Mouse (Mus musculus) midbrain, embryonic 12.5 days (tissue): ENCODE results near the gene Stx6. TPM values are rescaled to one million over a fixed set of nuclear protein-coding genes. Genes with fewer than 3 reads are reported as not detected.

ENCODE experiments used
- ATAC-seq: fragments of 200-750 bp; cut with Nextera tagmentation; 2 replicates; pipeline ENCODE4 v1.8.0; 2017; ENCODE audit warnings: low read depth, moderate TSS enrichment, moderate library complexity; ENCODE audit not compliant: low FRiP score
- H3K27ac ChIP-seq: fragments of 300-500 bp; sonication (generic); replicated peaks from 2 replicates; pipeline ENCODE4 v1.5.1; 2016; ENCODE audit warnings: mild to moderate bottlenecking
- H3K27me3 ChIP-seq: fragments of 300-500 bp; sonication (generic); 2 replicates; pipeline ENCODE4 v1.6.1; 2016; ENCODE audit warnings: mild to moderate bottlenecking
- H3K36me3 ChIP-seq: fragments of 300-500 bp; sonication (generic); 2 replicates; pipeline ENCODE4 v1.6.1; 2016
- H3K4me1 ChIP-seq: fragments of 300-500 bp; sonication (generic); 2 replicates; pipeline ENCODE4 v1.6.1; 2016
- H3K4me2 ChIP-seq: fragments of 300-500 bp; sonication (generic); replicated peaks from 2 replicates; pipeline ENCODE4 v1.6.1; 2016; ENCODE audit warnings: mild to moderate bottlenecking, moderate library complexity
- H3K4me3 ChIP-seq: fragments of 300-500 bp; sonication (generic); 2 replicates; pipeline ENCODE4 v1.5.1; 2016; ENCODE audit warnings: mild to moderate bottlenecking
- H3K9ac ChIP-seq: fragments of 300-500 bp; sonication (generic); replicated peaks from 2 replicates; pipeline ENCODE4 v1.6.1; 2016; ENCODE audit warnings: mild to moderate bottlenecking, moderate library complexity
- H3K9me3 ChIP-seq: fragments of 300-500 bp; sonication (generic); 2 replicates; pipeline ENCODE4 v1.6.1; 2016; ENCODE audit warnings: mild to moderate bottlenecking
- WGBS: fragments of 180-500 bp; shearing (Covaris S2); methylation state at CpG from one replicate; pipeline ENCODE4 v1.1.7; 2016; 5-methylcytosine and 5-hydroxymethylcytosine counted together
- polyA plus RNA-seq: library from polyadenylated mRNA; unstranded; fragments of >200 nt; fragmentation: Nextera tagmentation; extraction: Ambion mirVana; gene quantifications from 2 replicates; pipeline ENCODE4 v1.2.1, GENCODE M21; 2016

The Stx6 gene
- 122 and 127 TPM in 2 replicates for polyA plus RNA-seq

- Histone ChIP-seq H3K4me1 (peaks cover 10% of the 10 kb centered on the region), H3K9ac (peak within 1 kb of the TSS; percentile 94), H3K27ac (peak within 1 kb of the TSS; percentile 88), H3K36me3 (no peaks in the 10 kb centered on the region), H3K4me3 (peak within 1 kb of the TSS; percentile 95), H3K4me2 (peak within 1 kb of the TSS; percentile 70), H3K9me3 (no peaks in the 10 kb centered on the region), H3K27me3 (no peaks in the 10 kb centered on the region)
- ATAC-seq: peak; percentile 99
- WGBS: 4% methylated on average over 46 of the region's 48 CpGs
Measured at GRCm38 (mm10) chr1:155158141-155158969, at the start of gene Stx6. TSS of gene Stx6 (plus strand) at chr1:155158715.

DNA sequence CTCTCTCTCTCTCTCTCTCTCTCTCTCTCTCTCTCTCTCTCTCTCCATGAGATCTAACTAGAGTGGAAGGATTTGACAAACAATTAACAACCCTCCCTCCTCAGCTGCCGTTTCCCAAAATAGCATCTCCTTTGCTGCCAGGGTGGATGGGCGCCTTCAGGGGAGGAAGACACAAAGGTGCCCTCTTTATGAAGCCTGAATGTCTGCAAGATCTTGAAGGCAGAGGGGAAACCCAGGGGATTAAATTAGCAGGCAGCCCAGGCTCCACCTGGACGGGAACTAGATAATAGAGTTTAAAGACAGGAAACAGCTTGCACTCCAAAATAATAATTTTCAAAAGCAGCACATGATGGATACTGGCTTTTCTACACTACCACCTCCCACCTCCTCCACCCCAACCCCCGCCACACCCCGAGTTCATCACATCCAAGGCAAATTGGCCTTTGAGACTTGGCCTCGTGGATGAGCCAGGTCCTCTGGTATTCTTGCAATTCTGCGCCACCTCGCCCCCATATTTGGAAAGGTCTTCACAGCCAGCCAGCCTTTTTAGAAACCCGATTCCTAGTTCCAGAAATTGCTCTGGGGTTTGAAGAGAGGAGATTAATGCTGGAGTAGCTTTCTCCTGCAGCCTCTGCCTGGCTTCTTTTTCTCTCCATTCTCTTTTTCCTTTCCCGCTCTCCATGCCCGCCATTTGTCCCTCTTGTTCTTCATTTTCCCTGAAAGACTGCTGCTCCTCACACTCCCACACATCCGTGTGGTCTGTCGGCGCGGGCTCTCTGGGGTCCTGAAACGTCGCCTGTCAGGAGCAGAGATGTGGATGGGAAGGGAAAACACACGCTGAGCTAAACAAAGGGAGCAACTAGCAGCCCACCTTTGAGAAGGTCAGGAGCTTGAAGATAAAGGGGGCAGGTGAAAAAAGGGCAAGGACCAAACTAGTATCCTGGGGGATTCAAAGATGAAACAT lies 48.8 kb upstream of the Stx6 start:
- Histone ChIP-seq H3K36me3 (no peaks in the 10 kb centered on the region), H3K9me3 (no peaks in the 10 kb centered on the region), H3K27ac (peak overlapping the region; percentile 43), H3K4me2 (0 out of 2 replicates have a peak overlapping the region, but pooled peaks have one; percentile 19), H3K27me3 (peaks cover 20% of the 10 kb centered on the region), H3K9ac (no peak overlapping the region; the same call in 1 of the 2 replicates), H3K4me3 (no peak overlapping the region), H3K4me1 (peaks cover 42% of the 10 kb centered on the region)
- WGBS: 17% methylated on average over 18 of the region's 18 CpGs
- no peak for ATAC-seq

DNA sequence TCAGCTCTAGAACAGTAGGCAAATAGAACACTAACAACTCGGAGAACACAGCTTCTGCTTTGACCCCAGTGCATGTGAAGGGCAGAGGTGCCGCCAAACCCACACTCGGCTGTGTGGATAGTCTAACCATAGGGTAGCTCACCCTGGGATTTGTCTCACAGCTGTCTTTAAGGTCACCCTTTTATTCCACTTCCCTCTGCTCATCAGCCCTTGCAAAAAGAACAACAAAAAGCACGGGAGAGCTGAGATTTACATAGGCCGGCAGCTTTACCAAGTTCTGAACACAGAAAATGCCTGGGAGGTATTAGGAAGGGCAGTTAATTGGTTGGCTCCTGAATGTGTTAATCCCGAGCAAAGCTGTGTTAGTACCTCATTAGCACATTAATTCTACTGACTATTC lies 47.0 kb upstream of the Stx6 start:
- Histone ChIP-seq H3K27me3 (peaks cover 32% of the 10 kb centered on the region), H3K9ac (no peak overlapping the region), H3K4me2 (no peak overlapping the region), H3K27ac (peak overlapping the region; percentile 64), H3K4me1 (peaks cover 42% of the 10 kb centered on the region), H3K36me3 (no peaks in the 10 kb centered on the region), H3K4me3 (no peak overlapping the region), H3K9me3 (no peaks in the 10 kb centered on the region)
- 7% methylated on average over 6 of the region's 6 CpGs for WGBS
- ATAC-seq: peak; percentile 66

GRCm38 (mm10) chr1:155112118-155112517 lies 46.4 kb upstream of the Stx6 start:
- H3K9me3 ChIP-seq: no peaks in the 10 kb centered on the region
- H3K4me3 ChIP-seq: no peak overlapping the region
- H3K4me2 ChIP-seq: no peak overlapping the region
- 21% methylated on average over 4 of the region's 4 CpGs for WGBS
- H3K9ac ChIP-seq: no peak overlapping the region
- H3K36me3 ChIP-seq: no peaks in the 10 kb centered on the region
- H3K4me1 ChIP-seq: peaks cover 42% of the 10 kb centered on the region
- H3K27me3 ChIP-seq: peaks cover 29% of the 10 kb centered on the region
- H3K27ac ChIP-seq: no peak overlapping the region
- no peak for ATAC-seq

DNA sequence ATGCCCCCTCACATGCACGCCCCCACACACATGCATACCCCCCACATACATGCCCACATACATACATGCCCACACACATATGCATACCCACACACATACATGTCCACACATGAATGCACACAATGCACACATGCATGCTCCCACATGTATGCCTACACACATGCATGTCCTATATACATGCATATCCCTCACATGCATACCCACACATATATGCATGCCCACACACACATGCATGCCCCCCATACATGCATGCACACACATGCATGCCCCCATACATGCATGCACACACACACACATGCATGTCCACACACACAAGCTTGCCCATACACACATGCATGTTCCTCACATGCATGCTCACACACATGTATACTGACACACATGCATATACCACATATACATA lies 45.6 kb upstream of the Stx6 start:
- Histone ChIP-seq H3K4me1 (peaks cover 42% of the 10 kb centered on the region), H3K36me3 (no peaks in the 10 kb centered on the region), H3K4me3 (no peak overlapping the region), H3K9ac (no peak overlapping the region), H3K4me2 (no peak overlapping the region), H3K27ac (no peak overlapping the region), H3K9me3 (no peaks in the 10 kb centered on the region), H3K27me3 (peaks cover 32% of the 10 kb centered on the region)
- 100% methylated on average over 1 of the region's 1 CpGs for WGBS
- ATAC-seq: no peak

DNA sequence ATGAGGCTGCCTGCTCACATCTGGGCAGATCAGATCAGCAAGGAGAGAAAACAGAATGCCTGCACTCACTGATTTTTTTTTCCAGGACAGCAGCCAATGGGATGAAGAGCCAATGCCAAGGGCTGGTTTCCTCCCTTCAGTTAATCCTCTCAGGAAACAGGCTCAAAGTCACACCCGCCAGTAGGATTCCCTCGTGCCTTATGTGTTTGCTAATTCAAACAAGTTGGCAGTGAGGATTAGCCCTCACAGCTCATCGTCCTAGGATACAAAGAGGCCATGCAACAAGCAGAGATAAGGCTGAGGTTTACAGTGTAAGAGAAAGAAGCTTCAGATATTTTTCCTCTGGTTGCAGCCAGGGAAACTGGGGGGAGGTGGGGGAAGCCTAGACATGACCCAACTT lies 44.6 kb upstream of the Stx6 start:
- ATAC-seq: no peak
- peaks cover 35% of the 10 kb centered on the region for H3K27me3 ChIP-seq
- no peak overlapping the region for H3K27ac ChIP-seq
- no peak overlapping the region for H3K4me3 ChIP-seq
- H3K9ac ChIP-seq: no peak overlapping the region
- 1% methylated on average over 3 of the region's 3 CpGs for WGBS
- H3K9me3 ChIP-seq: no peaks in the 10 kb centered on the region
- no peaks in the 10 kb centered on the region for H3K36me3 ChIP-seq
- H3K4me1 ChIP-seq: peaks cover 35% of the 10 kb centered on the region
- no peak overlapping the region for H3K4me2 ChIP-seq

GRCm38 (mm10) chr1:155119719-155120118 lies 38.8 kb upstream of the Stx6 start:
- peaks cover 19% of the 10 kb centered on the region for H3K27me3 ChIP-seq
- no peak overlapping the region for H3K4me2 ChIP-seq
- no peak overlapping the region for H3K27ac ChIP-seq
- no peak overlapping the region for H3K9ac ChIP-seq
- H3K36me3 ChIP-seq: no peaks in the 10 kb centered on the region
- no peaks in the 10 kb centered on the region for H3K4me1 ChIP-seq
- ATAC-seq: no peak
- WGBS: 96% methylated on average over 1 of the region's 1 CpGs
- H3K9me3 ChIP-seq: no peaks in the 10 kb centered on the region
- no peak overlapping the region for H3K4me3 ChIP-seq

GRCm38 (mm10) chr1:155121977-155122939 lies 36.3 kb upstream of the Stx6 start:
- 85% methylated on average over 21 of the region's 21 CpGs for WGBS
- Histone ChIP-seq H3K4me1 (no peaks in the 10 kb centered on the region), H3K27ac (no peak overlapping the region), H3K27me3 (peaks cover 8% of the 10 kb centered on the region), H3K4me3 (no peak overlapping the region), H3K36me3 (no peaks in the 10 kb centered on the region), H3K9ac (no peak overlapping the region), H3K9me3 (no peaks in the 10 kb centered on the region), H3K4me2 (no peak overlapping the region)
- ATAC-seq: no peak

GRCm38 (mm10) chr1:155124397-155124796 lies 34.1 kb upstream of the Stx6 start:
- H3K9ac ChIP-seq: no peak overlapping the region
- ATAC-seq: no peak
- 94% methylated on average over 5 of the region's 5 CpGs for WGBS
- no peak overlapping the region for H3K4me3 ChIP-seq
- H3K27ac ChIP-seq: no peak overlapping the region
- H3K27me3 ChIP-seq: no peaks in the 10 kb centered on the region
- H3K9me3 ChIP-seq: no peaks in the 10 kb centered on the region
- H3K36me3 ChIP-seq: no peaks in the 10 kb centered on the region
- no peaks in the 10 kb centered on the region for H3K4me1 ChIP-seq
- no peak overlapping the region for H3K4me2 ChIP-seq

- Histone ChIP-seq H3K4me2 (no peak overlapping the region), H3K27ac (no peak overlapping the region), H3K9ac (no peak overlapping the region), H3K36me3 (no peaks in the 10 kb centered on the region), H3K9me3 (no peaks in the 10 kb centered on the region), H3K27me3 (no peaks in the 10 kb centered on the region), H3K4me3 (no peak overlapping the region), H3K4me1 (no peaks in the 10 kb centered on the region)
- ATAC-seq: no peak
- 87% methylated on average over 5 of the region's 5 CpGs for WGBS
Measured at GRCm38 (mm10) chr1:155126716-155127115, 31.8 kb upstream of the Stx6 start.

- WGBS: 89% methylated on average over 5 of the region's 5 CpGs
- H3K9me3 ChIP-seq: no peaks in the 10 kb centered on the region
- no peaks in the 10 kb centered on the region for H3K27me3 ChIP-seq
- no peaks in the 10 kb centered on the region for H3K4me1 ChIP-seq
- no peak overlapping the region for H3K4me2 ChIP-seq
- no peak overlapping the region for H3K27ac ChIP-seq
- no peaks in the 10 kb centered on the region for H3K36me3 ChIP-seq
- H3K4me3 ChIP-seq: no peak overlapping the region
- H3K9ac ChIP-seq: no peak overlapping the region
- ATAC-seq: no peak
Measured at GRCm38 (mm10) chr1:155127429-155127934, 31.0 kb upstream of the Stx6 start.
